Mouse (Mus musculus) limb, embryonic 13.5 days (tissue): ENCODE data around the gene Abcb1b. TPM values are rescaled to one million over a fixed set of nuclear protein-coding genes. Genes with fewer than 3 reads are reported as not detected.
"Not testable (repeated sequence)": the region's sequence is repeated elsewhere in the genome, so short reads cannot be mapped to it uniquely, and the experiment has no call there.

ENCODE experiments used
- ATAC-seq: fragments of 200-750 bp; cut with Nextera tagmentation; 2 replicates; pipeline ENCODE4 v1.8.0; 2017; ENCODE audit warnings: low read depth, moderate number of reproducible peaks, moderate TSS enrichment; ENCODE audit not compliant: low FRiP score
- H3K27ac ChIP-seq: fragments of 300-500 bp; sonication (generic); 2 replicates; pipeline ENCODE4 v1.5.1; 2015; ENCODE audit warnings: inconsistent platforms, mild to moderate bottlenecking, moderate library complexity
- H3K27me3 ChIP-seq: fragments of 300-500 bp; sonication (generic); 2 replicates; pipeline ENCODE4 v1.6.1; 2015; ENCODE audit warnings: mild to moderate bottlenecking, inconsistent platforms
- H3K36me3 ChIP-seq: fragments of 300-500 bp; sonication (generic); 2 replicates; pipeline ENCODE4 v1.6.1; 2015; ENCODE audit warnings: inconsistent platforms, mild to moderate bottlenecking, moderate library complexity
- H3K4me1 ChIP-seq: fragments of 300-500 bp; sonication (generic); 2 replicates; pipeline ENCODE4 v1.6.1; 2015; ENCODE audit warnings: inconsistent platforms
- H3K4me2 ChIP-seq: fragments of 300-500 bp; sonication (generic); replicated peaks from 2 replicates; pipeline ENCODE4 v1.6.1; 2015; ENCODE audit warnings: inconsistent platforms, mild to moderate bottlenecking, moderate library complexity
- H3K4me3 ChIP-seq: fragments of 300-500 bp; sonication (generic); 2 replicates; pipeline ENCODE4 v1.5.1; 2015; ENCODE audit warnings: moderate library complexity, mild to moderate bottlenecking, inconsistent platforms
- H3K9ac ChIP-seq: fragments of 300-500 bp; sonication (generic); 2 replicates; pipeline ENCODE4 v1.6.1; 2015; ENCODE audit warnings: mild to moderate bottlenecking, inconsistent platforms
- H3K9me3 ChIP-seq: fragments of 300-500 bp; sonication (generic); 2 replicates; pipeline ENCODE4 v1.6.1; 2016; ENCODE audit warnings: inconsistent platforms
- WGBS: fragments of 180-500 bp; shearing (Covaris S2); methylation state at CpG from one replicate; pipeline ENCODE4 v1.1.7; 2015; 5-methylcytosine and 5-hydroxymethylcytosine counted together
- polyA plus RNA-seq: library from polyadenylated mRNA; unstranded; fragments of >200 nt; fragmentation: Nextera tagmentation; extraction: Ambion mirVana; gene quantifications from 2 replicates; pipeline ENCODE4 v1.2.1, GENCODE M21; 2015

Gene Abcb1b
- polyA plus RNA-seq = 1.6 and 2.5 TPM in 2 replicates

GRCm38 (mm10) chr5:8797987-8798751 is at the start of gene Abcb1b:
Gene Abcb1b, plus strand, starts transcription at chr5:8798147.
- H3K4me1 ChIP-seq = 0 out of 2 replicates have a peak, but pooled peaks cover 4% of the 10 kb centered on the region
- WGBS = 0% methylated on average over 46 of the region's 48 CpGs
- H3K4me3 ChIP-seq = peak within 1 kb of the TSS; percentile 51
- peak within 1 kb of the TSS; percentile 86 for H3K4me2 ChIP-seq
- H3K27ac ChIP-seq = no peak within 1 kb of the TSS
- H3K9me3 ChIP-seq = no peaks in the 10 kb centered on the region
- H3K27me3 ChIP-seq = 0 out of 2 replicates have a peak, but pooled peaks cover 7% of the 10 kb centered on the region
- peak; percentile 89 for ATAC-seq
- no peaks in the 10 kb centered on the region for H3K36me3 ChIP-seq
- peak within 1 kb of the TSS; percentile 72 for H3K9ac ChIP-seq

GRCm38 (mm10) chr5:8772866-8773265 is 25.1 kb upstream of the Abcb1b start:
- Histone ChIP-seq H3K4me1 (no peaks in the 10 kb centered on the region), H3K27me3 (no peaks in the 10 kb centered on the region), H3K9me3 (no peaks in the 10 kb centered on the region), H3K9ac (no peak overlapping the region), H3K4me2 (no peak overlapping the region), H3K27ac (no peak overlapping the region), H3K4me3 (no peak overlapping the region), H3K36me3 (no peaks in the 10 kb centered on the region)
- 65% methylated on average over 3 of the region's 3 CpGs for WGBS
- no peak for ATAC-seq

- H3K36me3 ChIP-seq = no peaks in the 10 kb centered on the region
- 80% methylated on average over 2 of the region's 2 CpGs for WGBS
- no peak for ATAC-seq
Measured at GRCm38 (mm10) chr5:8778311-8778710, 19.6 kb upstream of the Abcb1b start.

GRCm38 (mm10) chr5:8778751-8779150 is 19.2 kb upstream of the Abcb1b start:
- H3K4me3 ChIP-seq = no peak overlapping the region
- no peak for ATAC-seq
- H3K27me3 ChIP-seq = no peaks in the 10 kb centered on the region

More at GRCm38 (mm10) chr5:8778311-8778710, 19.6 kb upstream of the Abcb1b start:
- Histone ChIP-seq H3K9ac (no peak overlapping the region), H3K27me3 (no peaks in the 10 kb centered on the region), H3K4me3 (no peak overlapping the region), H3K27ac (no peak overlapping the region), H3K4me1 (no peaks in the 10 kb centered on the region), H3K9me3 (no peaks in the 10 kb centered on the region), H3K4me2 (no peak overlapping the region)

GRCm38 (mm10) chr5:8792281-8792680 is 5.7 kb upstream of the Abcb1b start:
- 65% methylated on average over 4 of the region's 4 CpGs for WGBS
- no peak overlapping the region for H3K27ac ChIP-seq

More at GRCm38 (mm10) chr5:8778751-8779150, 19.2 kb upstream of the Abcb1b start:
- Histone ChIP-seq H3K9me3 (no peaks in the 10 kb centered on the region), H3K4me1 (no peaks in the 10 kb centered on the region), H3K4me2 (no peak overlapping the region), H3K36me3 (no peaks in the 10 kb centered on the region), H3K9ac (no peak overlapping the region), H3K27ac (no peak overlapping the region)
- 88% methylated on average over 2 of the region's 2 CpGs for WGBS

GRCm38 (mm10) chr5:8798752-8799115 is 787 bp downstream of the Abcb1b start:
- Histone ChIP-seq H3K27ac (no peak overlapping the region), H3K4me1 (0 out of 2 replicates have a peak, but pooled peaks cover 4% of the 10 kb centered on the region), H3K9me3 (no peaks in the 10 kb centered on the region), H3K4me2 (peak overlapping the region; percentile 86), H3K36me3 (no peaks in the 10 kb centered on the region), H3K4me3 (peak overlapping the region; percentile 51), H3K9ac (peak overlapping the region; percentile 72), H3K27me3 (0 out of 2 replicates have a peak, but pooled peaks cover 7% of the 10 kb centered on the region)
- ATAC-seq = 0 out of 2 replicates have a peak, but pooled peaks have one; percentile 5
- 21% methylated on average over 10 of the region's 10 CpGs for WGBS

More at GRCm38 (mm10) chr5:8792281-8792680, 5.7 kb upstream of the Abcb1b start:
- Histone ChIP-seq H3K27me3 (0 out of 2 replicates have a peak, but pooled peaks cover 6% of the 10 kb centered on the region), H3K4me1 (no peaks in the 10 kb centered on the region), H3K4me3 (no peak overlapping the region), H3K9ac (no peak overlapping the region), H3K36me3 (no peaks in the 10 kb centered on the region), H3K4me2 (no peak overlapping the region), H3K9me3 (no peaks in the 10 kb centered on the region)
- no peak for ATAC-seq

GRCm38 (mm10) chr5:8805742-8806141 is 7.8 kb downstream of the Abcb1b start:
- no peak overlapping the region for H3K4me2 ChIP-seq
- no peak for ATAC-seq
- no peak overlapping the region for H3K27ac ChIP-seq
- H3K9ac ChIP-seq = no peak overlapping the region
- no peaks in the 10 kb centered on the region for H3K9me3 ChIP-seq
- H3K4me3 ChIP-seq = no peak overlapping the region
- H3K4me1 ChIP-seq = no peaks in the 10 kb centered on the region
- 85% methylated on average over 5 of the region's 5 CpGs for WGBS
- H3K27me3 ChIP-seq = no peaks in the 10 kb centered on the region
- H3K36me3 ChIP-seq = no peaks in the 10 kb centered on the region

- ATAC-seq = no peak
- H3K4me2 ChIP-seq = no peak overlapping the region
- 82% methylated on average over 9 of the region's 9 CpGs for WGBS
Measured at GRCm38 (mm10) chr5:8807137-8808004, 9.4 kb downstream of the Abcb1b start.

GRCm38 (mm10) chr5:8813872-8814271 is 15.9 kb downstream of the Abcb1b start:
- no peaks in the 10 kb centered on the region for H3K4me1 ChIP-seq
- no peaks in the 10 kb centered on the region for H3K36me3 ChIP-seq
- H3K4me2 ChIP-seq = no peak overlapping the region
- H3K27me3 ChIP-seq = no peaks in the 10 kb centered on the region
- no peak overlapping the region for H3K4me3 ChIP-seq
- H3K9me3 ChIP-seq = no peaks in the 10 kb centered on the region
- ATAC-seq = no peak
- H3K27ac ChIP-seq = no peak overlapping the region
- 89% methylated on average over 1 of the region's 1 CpGs for WGBS
- no peak overlapping the region for H3K9ac ChIP-seq

More at GRCm38 (mm10) chr5:8807137-8808004, 9.4 kb downstream of the Abcb1b start:
- Histone ChIP-seq H3K36me3 (no peaks in the 10 kb centered on the region), H3K27me3 (no peaks in the 10 kb centered on the region), H3K4me3 (no peak overlapping the region), H3K9me3 (no peaks in the 10 kb centered on the region), H3K9ac (no peak overlapping the region), H3K27ac (no peak overlapping the region), H3K4me1 (no peaks in the 10 kb centered on the region)

GRCm38 (mm10) chr5:8819635-8820591 is 22.0 kb downstream of the Abcb1b start:
- H3K9ac ChIP-seq = peak overlapping the region; percentile 25; the same call in 1 of the 2 replicates
- no peak overlapping the region for H3K27ac ChIP-seq
- 14% methylated on average over 7 of the region's 8 CpGs for WGBS
- peak overlapping the region; percentile 58 for H3K4me2 ChIP-seq
- H3K9me3 ChIP-seq = no peaks in the 10 kb centered on the region
- no peaks in the 10 kb centered on the region for H3K36me3 ChIP-seq
- H3K4me3 ChIP-seq = peak overlapping the region; percentile 31
- ATAC-seq = no peak
- peaks cover 7% of the 10 kb centered on the region; the same call in 1 of the 2 replicates for H3K4me1 ChIP-seq
- H3K27me3 ChIP-seq = no peaks in the 10 kb centered on the region

GRCm38 (mm10) chr5:8820592-8821104 is 22.7 kb downstream of the Abcb1b start:
- not testable (repeated sequence) for H3K36me3 ChIP-seq

More at GRCm38 (mm10) chr5:8820592-8821104, 22.7 kb downstream of the Abcb1b start:
- not testable (repeated sequence) for H3K9me3 ChIP-seq, ATAC-seq, H3K27ac ChIP-seq, H3K27me3 ChIP-seq, H3K9ac ChIP-seq, H3K4me1 ChIP-seq
- Histone ChIP-seq H3K4me3 (peak overlapping the region; percentile 31; the same call in 1 of the 2 replicates), H3K4me2 (peak overlapping the region; percentile 58)
- 0% methylated on average over 5 of the region's 6 CpGs for whole genome bisulfite sequencing
